Mouse (Mus musculus) myocyte (in vitro differentiated cells): Measurements from ENCODE around the gene Pald1. TPM values are rescaled to one million over a fixed set of nuclear protein-coding genes. Genes with fewer than 3 reads are reported as not detected.

Experiments
- H3K27me3 ChIP-seq: one replicate; pipeline ENCODE4 v1.6.1; 2011; ENCODE audit not compliant: control insufficient read depth, insufficient read depth, insufficient read length
- H3K36me3 ChIP-seq: one replicate; pipeline ENCODE4 v1.6.1; 2011; ENCODE audit not compliant: control insufficient read depth, insufficient read depth
- H3K4me2 ChIP-seq: one replicate; pipeline ENCODE4 v1.6.1; 2011; ENCODE audit warnings: low read depth, control low read depth
- H3K4me3 ChIP-seq: one replicate; pipeline ENCODE4 v1.5.1; 2011; ENCODE audit warnings: mild to moderate bottlenecking, control low read depth, moderate library complexity
- H3K79me2 ChIP-seq: one replicate; pipeline ENCODE4 v1.6.1; 2011; ENCODE audit not compliant: control insufficient read depth, insufficient read depth
- H3ac ChIP-seq: one replicate; pipeline ENCODE4 v1.6.1; 2011; ENCODE audit not compliant: control insufficient read depth, insufficient read length
- CEBPB ChIP-seq: IDR thresholded peaks from 2 replicates; pipeline ENCODE4 v1.6.1; 2011; ENCODE audit warnings: mild to moderate bottlenecking, moderate library complexity; ENCODE audit not compliant: poor library complexity, insufficient read depth, severe bottlenecking
- E2F4 ChIP-seq: IDR thresholded peaks from one replicate; pipeline ENCODE4 v1.6.1; 2011; ENCODE audit warnings: mild to moderate bottlenecking, control low read depth, moderate library complexity; ENCODE audit not compliant: insufficient read depth
- MAX ChIP-seq: IDR thresholded peaks from one replicate; pipeline ENCODE4 v1.6.1; 2011; ENCODE audit warnings: low read depth, mild to moderate bottlenecking, control low read depth
- MYOD1 ChIP-seq, 3 experiments: IDR thresholded peaks; one replicate each; pipeline ENCODE4 v1.6.1; 2011; ENCODE audit warnings: control low read depth in 2 of 3, low read depth in 2 of 3, mild to moderate bottlenecking in 2 of 3, moderate library complexity in 1 of 3; ENCODE audit not compliant: insufficient read length in 2 of 3, control insufficient read depth in 1 of 3
- MYOG ChIP-seq, 3 experiments: IDR thresholded peaks; one replicate each; pipeline ENCODE4 v1.6.1; 2011; ENCODE audit warnings: control low read depth in 2 of 3, low read depth in 2 of 3, mild to moderate bottlenecking in 2 of 3; ENCODE audit not compliant: insufficient read length in 2 of 3, control insufficient read depth in 1 of 3, insufficient read depth in 1 of 3
- POLR2A ChIP-seq: IDR thresholded peaks from one replicate; pipeline ENCODE4 v1.6.1; 2011; ENCODE audit warnings: low read depth, mild to moderate bottlenecking, control low read depth, moderate library complexity; ENCODE audit not compliant: insufficient read length
- POLR2AphosphoS2 ChIP-seq: IDR thresholded peaks from one replicate; pipeline ENCODE4 v1.6.1; 2011; ENCODE audit warnings: low read depth, control low read depth; ENCODE audit not compliant: insufficient read length
- REST ChIP-seq: IDR thresholded peaks from one replicate; pipeline ENCODE4 v1.6.1; 2011; ENCODE audit warnings: mild to moderate bottlenecking, control low read depth, moderate library complexity; ENCODE audit not compliant: insufficient read depth, insufficient read length
- SRF ChIP-seq: IDR thresholded peaks from one replicate; pipeline ENCODE4 v1.6.1; 2011; ENCODE audit warnings: low read depth; ENCODE audit not compliant: control insufficient read depth, insufficient read length
- TCF12 ChIP-seq: IDR thresholded peaks from one replicate; pipeline ENCODE4 v1.6.1; 2011; ENCODE audit warnings: mild to moderate bottlenecking, control low read depth; ENCODE audit not compliant: poor library complexity, insufficient read depth, severe bottlenecking
- TCF3 ChIP-seq: IDR thresholded peaks from one replicate; pipeline ENCODE4 v1.6.1; 2011; ENCODE audit warnings: low read depth, control low read depth; ENCODE audit not compliant: insufficient read length
- USF1 ChIP-seq: IDR thresholded peaks from one replicate; pipeline ENCODE4 v1.6.1; 2011; ENCODE audit warnings: low read depth, mild to moderate bottlenecking, control low read depth, moderate library complexity
- polyA plus RNA-seq: library from polyadenylated mRNA; unstranded; fragments of >200 nt; fragmentation: generic; extraction: Trizol; gene quantifications from one replicate; pipeline ENCODE4 v1.2.1, GENCODE M21; 2012; ENCODE audit warnings: missing spikeins

Pald1 gene
- polyA plus RNA-seq, 1 experiment: 14.0 TPM

DNA sequence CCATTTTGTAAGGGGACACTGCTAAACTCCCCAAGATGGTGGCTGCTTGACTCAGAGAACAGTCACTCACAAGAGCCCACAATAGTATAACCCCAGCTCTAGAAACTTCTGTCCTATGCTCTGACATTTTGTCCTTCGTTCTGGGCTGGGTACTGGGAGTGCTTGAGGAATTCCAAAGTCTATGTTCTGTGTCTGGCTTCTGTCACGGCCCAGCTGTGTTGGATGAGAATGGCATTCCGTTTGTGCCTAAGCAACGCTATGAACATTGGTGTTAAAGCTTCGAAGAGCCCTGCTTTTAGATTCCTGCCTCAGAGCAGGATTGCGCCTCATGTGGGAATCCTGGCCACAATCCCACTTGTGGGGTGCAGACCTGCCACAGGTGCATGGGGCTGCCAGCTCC, 71.2 kb downstream of the Pald1 start:
- Histone ChIP-seq H3K4me3 (no peak overlapping the region), H3K79me2 (no peaks in the 10 kb centered on the region), H3ac (no peak overlapping the region), H3K36me3 (no peaks in the 10 kb centered on the region), H3K4me2 (no peak overlapping the region), H3K27me3 (no peaks in the 10 kb centered on the region)
- TF ChIP-seq POLR2AphosphoS2 (no peak), CEBPB (no peak), USF1 (no peak), MYOD1 (IDR thresholded peaks at IDR 0.05; ENCODE audit: control insufficient read depth in 1 of 3, insufficient read length in 2 of 3, low read depth in 2 of 3) (no peak), MAX (no peak), POLR2A (no peak), E2F4 (no peak), TCF12 (no peak), REST (no peak), MYOG (IDR thresholded peaks at IDR 0.05; ENCODE audit: control insufficient read depth in 1 of 3, insufficient read depth in 1 of 3, insufficient read length in 2 of 3, low read depth in 2 of 3) (no peak), TCF3 (no peak), SRF (no peak)

DNA sequence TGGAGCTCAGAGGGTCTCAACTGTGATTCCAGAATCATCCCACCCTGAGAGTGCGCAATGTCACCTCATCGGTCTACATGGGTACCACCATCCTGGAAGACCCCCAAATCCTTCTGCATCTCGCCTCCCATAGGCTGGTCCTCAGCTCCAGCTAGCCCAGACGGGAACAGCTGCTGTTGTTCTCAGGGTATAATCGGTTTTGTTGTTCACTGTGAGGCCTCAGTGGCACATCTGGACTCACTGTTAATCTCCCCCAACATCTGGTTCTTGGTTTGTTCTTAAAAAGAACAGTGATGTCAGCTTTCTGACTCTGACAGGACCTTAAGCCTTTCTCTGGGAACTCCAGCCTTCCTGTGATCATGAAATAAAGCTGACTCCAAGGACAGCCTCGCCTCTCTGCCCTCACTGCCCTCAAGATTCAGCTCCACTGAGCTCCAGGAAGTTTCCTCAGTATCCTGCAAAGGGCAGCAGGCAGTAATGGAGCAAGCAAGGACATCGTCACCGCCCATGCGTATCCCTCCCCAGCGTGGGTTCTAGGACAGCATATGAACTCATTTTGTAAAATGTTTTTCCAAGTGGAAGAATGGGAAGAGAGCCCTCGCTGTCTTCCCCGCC, 74.5 kb downstream of the Pald1 start:
- TF ChIP-seq E2F4: no peak
- no peak for TF ChIP-seq REST
- no peak for TF ChIP-seq USF1
- no peak for TF ChIP-seq POLR2AphosphoS2
- TF ChIP-seq POLR2A: no peak
- no peak for TF ChIP-seq TCF3
- no peak for TF ChIP-seq MYOG (IDR thresholded peaks at IDR 0.05; ENCODE audit: control insufficient read depth in 1 of 3, insufficient read depth in 1 of 3, insufficient read length in 2 of 3, low read depth in 2 of 3)
- Histone ChIP-seq H3ac (no peak overlapping the region), H3K4me2 (no peak overlapping the region), H3K27me3 (no peaks in the 10 kb centered on the region), H3K36me3 (no peaks in the 10 kb centered on the region), H3K4me3 (no peak overlapping the region), H3K79me2 (no peaks in the 10 kb centered on the region)

DNA sequence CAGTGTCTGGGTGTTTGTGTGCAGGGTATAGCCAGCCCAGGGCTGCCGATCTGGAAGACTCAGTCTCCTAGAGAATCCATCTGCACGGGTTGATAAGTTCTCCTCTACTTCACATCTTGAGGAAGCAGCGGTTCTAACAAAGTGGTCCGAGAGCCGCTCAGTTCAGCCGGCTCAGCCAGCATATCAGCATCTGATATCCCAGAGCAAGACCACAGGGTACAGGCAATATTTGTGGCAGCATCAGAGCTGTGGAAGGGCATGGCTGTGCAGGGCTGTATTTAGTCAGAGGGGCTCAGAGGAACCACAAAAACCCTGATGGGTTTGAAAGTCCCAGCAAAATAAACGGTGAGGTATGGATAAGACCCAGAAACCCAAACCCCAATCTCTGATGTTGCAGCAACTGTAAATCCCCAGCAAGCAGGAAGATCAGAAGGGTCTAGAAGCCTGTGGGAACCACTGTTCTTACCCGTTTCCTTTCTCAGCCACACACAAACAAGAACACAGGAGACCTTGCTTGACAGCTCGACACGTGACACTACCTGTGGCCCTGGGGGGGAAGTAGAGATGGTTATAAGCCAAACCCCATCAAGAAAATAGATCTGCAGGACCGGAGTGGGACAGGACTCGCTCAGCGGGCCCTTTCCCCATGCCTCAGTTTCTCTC, 77.3 kb downstream of the Pald1 start:
- Histone ChIP-seq H3K36me3 (no peaks in the 10 kb centered on the region), H3ac (no peak overlapping the region), H3K4me2 (no peak overlapping the region), H3K4me3 (no peak overlapping the region), H3K79me2 (no peaks in the 10 kb centered on the region), H3K27me3 (no peaks in the 10 kb centered on the region)
- TF ChIP-seq POLR2AphosphoS2 (no peak), REST (no peak), SRF (no peak)

DNA sequence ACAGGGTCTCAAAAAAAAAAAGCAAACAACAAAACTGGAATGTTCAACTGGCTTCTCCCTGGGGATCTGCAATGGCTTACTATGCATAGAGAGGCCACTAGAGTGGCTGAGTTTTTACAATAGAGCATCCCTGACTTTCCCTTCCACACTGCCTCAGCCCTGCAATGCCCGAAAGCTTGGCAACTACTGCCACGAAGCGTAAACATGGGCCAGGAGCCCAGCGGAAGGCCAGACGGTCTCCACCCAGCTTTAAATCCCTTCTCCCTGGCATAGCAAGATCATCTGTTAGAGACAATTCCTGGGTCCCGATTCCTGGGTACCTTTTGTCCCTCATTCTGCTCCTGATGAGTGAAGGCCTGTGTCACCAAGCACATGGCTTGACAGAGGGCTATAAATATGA, 79.3 kb downstream of the Pald1 start:
- H3K4me2 ChIP-seq: no peak overlapping the region
- H3K27me3 ChIP-seq: no peaks in the 10 kb centered on the region
- no peak for TF ChIP-seq USF1
- no peak for TF ChIP-seq POLR2AphosphoS2
- TF ChIP-seq SRF: no peak
- TF ChIP-seq E2F4: no peak
- no peak for TF ChIP-seq CEBPB
- TF ChIP-seq REST: no peak
- TF ChIP-seq MYOD1 (IDR thresholded peaks at IDR 0.05; ENCODE audit: control insufficient read depth in 1 of 3, insufficient read length in 2 of 3, low read depth in 2 of 3): no peak

DNA sequence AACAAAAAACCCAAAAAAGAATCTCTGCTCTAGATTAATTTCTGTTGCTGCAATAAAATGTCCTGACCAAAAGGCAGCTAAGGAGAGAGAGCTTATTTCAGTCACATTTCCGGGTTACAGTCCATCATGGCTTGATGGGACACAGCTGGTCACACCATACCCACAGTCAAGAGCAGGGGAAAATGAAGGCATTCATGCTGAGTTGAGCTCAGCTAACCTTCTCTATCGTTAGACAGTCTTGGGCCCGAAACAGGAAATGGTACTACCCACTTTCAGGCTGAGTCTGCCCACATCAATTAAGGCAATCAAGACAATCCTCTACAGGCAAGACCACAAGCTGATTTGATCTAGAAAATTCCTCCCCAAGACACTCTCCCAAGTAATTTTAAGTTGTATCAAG, 82.3 kb downstream of the Pald1 start:
- no peaks in the 10 kb centered on the region for H3K27me3 ChIP-seq
- H3K4me3 ChIP-seq: no peak overlapping the region
- no peak overlapping the region for H3K4me2 ChIP-seq
- no peak overlapping the region for H3ac ChIP-seq
- H3K79me2 ChIP-seq: no peaks in the 10 kb centered on the region
- TF ChIP-seq MYOD1 (IDR thresholded peaks at IDR 0.05; ENCODE audit: control insufficient read depth in 1 of 3, insufficient read length in 2 of 3, low read depth in 2 of 3) (no peak), MYOG (IDR thresholded peaks at IDR 0.05; ENCODE audit: control insufficient read depth in 1 of 3, insufficient read depth in 1 of 3, insufficient read length in 2 of 3, low read depth in 2 of 3) (no peak), POLR2AphosphoS2 (no peak), POLR2A (no peak), E2F4 (no peak), TCF12 (no peak), TCF3 (no peak), REST (no peak)
- no peaks in the 10 kb centered on the region for H3K36me3 ChIP-seq

More for the DNA sequence above, 79.3 kb downstream of the Pald1 start:
- H3ac ChIP-seq: no peak overlapping the region
- H3K36me3 ChIP-seq: no peaks in the 10 kb centered on the region
- H3K79me2 ChIP-seq: no peaks in the 10 kb centered on the region
- no peak overlapping the region for H3K4me3 ChIP-seq
